In the genomic region with DNA sequence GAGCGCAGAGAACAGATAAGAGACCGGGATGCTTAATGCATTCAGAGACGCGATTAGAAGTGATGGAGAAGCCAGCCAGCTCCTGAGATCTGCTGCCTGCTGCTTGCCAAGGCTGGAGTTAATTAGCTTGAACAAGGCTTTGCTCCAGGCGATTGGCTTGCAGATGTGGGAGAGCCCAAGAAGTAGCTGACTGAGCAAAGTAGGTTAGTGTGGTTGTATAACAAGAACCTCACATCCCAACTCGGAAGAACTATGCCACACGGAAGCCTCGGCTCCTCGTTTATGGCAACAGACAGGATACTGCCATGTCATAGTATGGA, we compare ENCODE assay signal across 10 mouse cellular contexts.
A peak's percentile ranks its signal among the peaks of the same experiment; 100 is the strongest.
DNase-seq lines count a peak whose midpoint lies in the region; ATAC-seq and TF ChIP-seq lines count a peak whose summit lies in the region.
"Had no signal": no experiment of that assay in that cellular context is flagged by ENCODE, and none has a peak within 500 bp of the region (broad histone marks: within the 10 kb centered on the region; RNA-seq: fewer than 3 reads in every experiment).

No protein-coding gene starts in this region.

- no peaks in the 10 kb centered on the region for H3K9me3 ChIP-seq in kidney, embryonic 16.5 days (ENCODE audit: low read length)
- H3K9me3 ChIP-seq in kidney, embryonic 15.5 days (replicated peaks), result no peaks in the 10 kb centered on the region
- no peaks in the 10 kb centered on the region for H3K9me3 ChIP-seq in forebrain, embryonic 15.5 days
- H3K9me3 ChIP-seq: embryonic facial prominence, embryonic 12.5 days; liver, embryonic 13.5 days had no signal

- 0 out of 2 replicates have a peak, but pooled peaks have one; percentile 27 for ATAC-seq in kidney, embryonic 16.5 days (ENCODE audit: low FRiP score, low TSS enrichment)
- ATAC-seq in kidney, embryonic 15.5 days (replicated peaks; ENCODE audit: low FRiP score), result no peak
- peak; percentile 80 for ATAC-seq in forebrain, embryonic 15.5 days (replicated peaks)

- no peak overlapping the region for H3K4me2 ChIP-seq in kidney, embryonic 16.5 days (replicated peaks; ENCODE audit: low read depth, low read length)
- no peak overlapping the region for H3K4me2 ChIP-seq in kidney, embryonic 15.5 days
- H3K4me2 ChIP-seq in forebrain, embryonic 15.5 days (replicated peaks), result 0 out of 2 replicates have a peak overlapping the region, but pooled peaks have one; percentile 0
- H3K4me2 ChIP-seq: embryonic facial prominence, embryonic 12.5 days; liver, embryonic 13.5 days had no signal

- H3K9ac ChIP-seq in kidney, embryonic 16.5 days (replicated peaks; ENCODE audit: low read length), result no peak overlapping the region
- H3K9ac ChIP-seq in kidney, embryonic 15.5 days, result no peak overlapping the region
- H3K9ac ChIP-seq in forebrain, embryonic 15.5 days (replicated peaks), result no peak overlapping the region
- H3K9ac ChIP-seq: embryonic facial prominence, embryonic 12.5 days; liver, embryonic 13.5 days had no signal

- DNase-seq in left cerebral cortex, adult 8-10 months (ENCODE audit: low spot score in 2 of 2), result peak; percentile 4 to 53
- peak; percentile 8 for DNase-seq in right cerebral cortex, postnatal 14 days
- DNase-seq in lung, adult 2 months, result no peak
- DNase-seq in gastrocnemius, postnatal 14 days, result no peak
- DNase-seq in lung, postnatal 14 days, result no peak
- DNase-seq: liver, embryonic 13.5 days had no signal

- intact Hi-C loops in gastrocnemius, postnatal 14 days (cut with DNase I; ENCODE audit: low total_unique reads), result no loop called here

- H3K36me3 ChIP-seq in kidney, embryonic 16.5 days (ENCODE audit: insufficient read depth, low read length), result no peaks in the 10 kb centered on the region
- no peaks in the 10 kb centered on the region for H3K36me3 ChIP-seq in kidney, embryonic 15.5 days
- no peaks in the 10 kb centered on the region for H3K36me3 ChIP-seq in forebrain, embryonic 15.5 days
- H3K36me3 ChIP-seq: embryonic facial prominence, embryonic 12.5 days; liver, embryonic 13.5 days had no signal

- TF ChIP-seq POLR2A in lung, adult 2 months (IDR thresholded peaks at IDR 0.05; ENCODE audit: borderline replicate concordance, extremely low read depth, low read depth, low read length), result no peak

- no peak overlapping the region for H3K27ac ChIP-seq in kidney, embryonic 16.5 days (ENCODE audit: low read length)
- H3K27ac ChIP-seq in kidney, embryonic 15.5 days, result no peak overlapping the region
- peak overlapping the region; percentile 71 for H3K27ac ChIP-seq in forebrain, embryonic 15.5 days (replicated peaks)
- H3K27ac ChIP-seq: embryonic facial prominence, embryonic 12.5 days; liver, embryonic 13.5 days had no signal

- H3K27me3 ChIP-seq in kidney, embryonic 16.5 days (ENCODE audit: insufficient read depth, low read length), result peaks cover 3% of the 10 kb centered on the region; the same call in 1 of the 2 replicates
- H3K27me3 ChIP-seq in kidney, embryonic 15.5 days, result no peaks in the 10 kb centered on the region; the same call in 1 of the 2 replicates
- H3K27me3 ChIP-seq in forebrain, embryonic 15.5 days, result no peaks in the 10 kb centered on the region
- H3K27me3 ChIP-seq: embryonic facial prominence, embryonic 12.5 days; liver, embryonic 13.5 days had no signal

- WGBS in kidney, embryonic 16.5 days, result 63% methylated on average over 9 of the region's 9 CpGs
- WGBS in kidney, embryonic 15.5 days, result 66% methylated on average over 9 of the region's 9 CpGs
- 35% methylated on average over 9 of the region's 9 CpGs for WGBS in forebrain, embryonic 15.5 days
- WGBS in lung, adult 2 months, result 64% methylated on average over 9 of the region's 9 CpGs

- no peak for TF ChIP-seq CTCF in lung, adult 2 months (IDR thresholded peaks at IDR 0.05; ENCODE audit: insufficient read depth, low read length)

- no peaks in the 10 kb centered on the region for H3K4me1 ChIP-seq in kidney, embryonic 16.5 days (ENCODE audit: insufficient read depth, low read length)
- no peaks in the 10 kb centered on the region for H3K4me1 ChIP-seq in kidney, embryonic 15.5 days
- peaks cover 16% of the 10 kb centered on the region for H3K4me1 ChIP-seq in forebrain, embryonic 15.5 days
- H3K4me1 ChIP-seq in lung, adult 2 months (ENCODE audit: control insufficient read depth, insufficient read depth, low read length), result no peaks in the 10 kb centered on the region
- H3K4me1 ChIP-seq: embryonic facial prominence, embryonic 12.5 days; liver, embryonic 13.5 days had no signal

- no peak overlapping the region for H3K4me3 ChIP-seq in kidney, embryonic 16.5 days (ENCODE audit: low read length)
- H3K4me3 ChIP-seq in kidney, embryonic 15.5 days (replicated peaks), result no peak overlapping the region
- H3K4me3 ChIP-seq in forebrain, embryonic 15.5 days, result no peak overlapping the region
- H3K4me3 ChIP-seq in lung, adult 2 months (replicated peaks; ENCODE audit: extremely low read depth, low read depth, low read length), result no peak overlapping the region
- H3K4me3 ChIP-seq: embryonic facial prominence, embryonic 12.5 days; liver, embryonic 13.5 days had no signal

Comparison
In these comparisons a context has a peak if more than half of its experiments do, and no peak if none do; other contexts are left out.
1. DNase-seq: peak in left cerebral cortex, adult 8-10 months (2 of 2) and right cerebral cortex, postnatal 14 days (single experiment); none in lung, adult 2 months (single experiment), gastrocnemius, postnatal 14 days (single experiment) and lung, postnatal 14 days (single experiment).